Mouse (Mus musculus) brain, adult 2 months (tissue): ENCODE measurements around the gene Gjc2.

Source experiments
- DNase-seq: peaks from one replicate; pipeline ENCODE4 v3.0.0; 2011; ENCODE audit warnings: low read depth, low spot score

Gene Gjc2

GRCm38 (mm10) chr11:59161398-59161797 is 21.6 kb downstream of the Gjc2 start:
- DNase-seq: peak; percentile 79

GRCm38 (mm10) chr11:59159558-59159957 is 23.5 kb downstream of the Gjc2 start:
- no peak for DNase-seq

GRCm38 (mm10) chr11:59159099-59159498 is 23.9 kb downstream of the Gjc2 start:
- no peak for DNase-seq

GRCm38 (mm10) chr11:59155900-59156299 is 27.1 kb downstream of the Gjc2 start:
- DNase-seq: no peak

GRCm38 (mm10) chr11:59154220-59154619 is 28.8 kb downstream of the Gjc2 start:
- no peak for DNase-seq

GRCm38 (mm10) chr11:59151729-59152128 is 31.3 kb downstream of the Gjc2 start:
- DNase-seq: peak; percentile 63

GRCm38 (mm10) chr11:59149302-59149701 is 33.7 kb downstream of the Gjc2 start:
- DNase-seq: peak; percentile 60

GRCm38 (mm10) chr11:59142962-59143361 is 40.1 kb downstream of the Gjc2 start:
- DNase-seq: no peak

GRCm38 (mm10) chr11:59141772-59142370 is 41.1 kb downstream of the Gjc2 start:
- DNase-seq: no peak

- no peak for DNase-seq
These were observed 44.2 kb downstream of the Gjc2 start for GRCm38 (mm10) chr11:59138537-59139486.

GRCm38 (mm10) chr11:59136994-59137706 is 45.9 kb downstream of the Gjc2 start:
- DNase-seq: no peak

- no peak for DNase-seq
These were observed 47.0 kb downstream of the Gjc2 start, which contains the start of gene Obscn for GRCm38 (mm10) chr11:59135904-59136452. Obscn (minus strand) TSS chr11:59136402.

- DNase-seq: no peak
These were observed 47.8 kb downstream of the Gjc2 start for GRCm38 (mm10) chr11:59135051-59135820.

GRCm38 (mm10) chr11:59134373-59134997 is 48.5 kb downstream of the Gjc2 start:
- no peak for DNase-seq

- no peak for DNase-seq
These were observed 50.9 kb downstream of the Gjc2 start for GRCm38 (mm10) chr11:59132065-59132464.

GRCm38 (mm10) chr11:59131348-59131919 is 51.6 kb downstream of the Gjc2 start:
- DNase-seq: no peak

- DNase-seq: no peak
These were observed 52.2 kb downstream of the Gjc2 start for GRCm38 (mm10) chr11:59130782-59131181.
